Mouse (Mus musculus): Measurements from ENCODE around the gene Spata3.
A peak's percentile ranks its signal among the peaks of the same experiment; 100 is the strongest.
"Not testable (repeated sequence)": the region's sequence is repeated elsewhere in the genome, so short reads cannot be mapped to it uniquely, and the experiment has no call there.

The Spata3 gene

DNA sequence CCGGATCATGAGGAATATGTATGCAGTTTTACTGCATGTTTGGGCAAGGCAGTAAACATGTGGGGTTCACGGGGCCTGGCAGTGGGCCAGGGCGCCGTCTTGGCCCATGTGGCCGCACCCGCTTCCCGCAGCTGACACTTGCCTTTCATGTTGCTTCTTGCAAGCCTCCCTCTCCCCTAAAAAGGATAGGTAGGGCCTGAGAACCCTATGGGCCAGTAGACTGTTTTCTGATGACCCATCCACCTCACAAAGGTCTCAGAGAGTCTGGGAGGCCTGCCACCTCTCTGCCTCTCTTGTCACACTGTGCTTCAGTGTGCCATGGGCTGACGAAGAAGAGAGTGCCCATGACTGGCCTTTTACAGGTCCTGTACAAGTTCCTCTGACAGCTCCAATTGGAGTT lies at the start of gene Spata3:
Gene Spata3, plus strand, starts transcription at position 301 of the 400 bp plus-strand sequence.
- no peak for DNase-seq (ENCODE audit: low read depth in 2 of 2, low spot score in 2 of 2)

DNA sequence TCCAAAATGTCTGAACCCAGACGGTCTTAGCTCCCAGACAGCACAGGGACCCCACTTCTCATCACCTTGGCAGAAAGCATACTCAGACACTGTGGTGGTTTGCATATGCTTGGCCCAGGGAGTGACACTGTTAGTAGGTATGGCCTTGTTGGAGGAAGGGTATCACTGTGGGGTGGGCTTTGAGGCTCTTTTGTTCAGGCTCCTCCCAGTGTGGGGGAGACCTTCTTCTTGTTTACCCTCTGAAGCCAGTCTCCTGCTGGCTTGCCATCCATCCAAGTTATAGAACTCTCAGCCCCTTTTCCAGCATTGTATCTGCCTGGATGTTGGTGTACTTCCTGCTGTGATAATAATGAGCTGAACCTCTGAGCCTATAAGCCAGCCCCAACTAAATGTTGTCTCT lies 47.5 kb upstream of the Spata3 start:
- no peak for DNase-seq (ENCODE audit: low read depth in 2 of 2, low spot score in 2 of 2)

DNA sequence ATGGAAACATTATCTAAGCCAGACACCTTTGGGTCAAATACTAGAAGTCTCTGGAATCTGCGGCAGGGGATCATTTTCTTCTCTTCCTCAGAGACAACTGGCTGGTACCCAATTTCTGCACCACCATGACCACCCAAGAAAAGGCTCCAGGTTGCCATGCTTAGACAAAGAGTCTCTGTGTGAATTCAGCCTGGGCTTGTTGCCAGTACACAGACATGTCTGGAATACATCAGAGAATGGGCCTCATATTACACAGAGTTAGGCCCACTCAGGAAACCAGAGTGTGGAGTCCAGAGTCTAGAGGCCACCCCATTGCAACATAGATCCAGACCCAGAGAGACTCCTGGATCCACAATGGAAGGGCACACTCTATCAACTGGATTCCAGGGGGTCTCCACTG lies 47.1 kb upstream of the Spata3 start:
- no peak for DNase-seq (ENCODE audit: low read depth in 2 of 2, low spot score in 2 of 2)

- DNase-seq (ENCODE audit: low read depth in 2 of 2, low spot score in 2 of 2), result no peak
Measured at GRCm38 (mm10) chr1:85971070-85971469, 45.5 kb upstream of the Spata3 start.

- DNase-seq (ENCODE audit: low read depth in 2 of 2, low spot score in 2 of 2), result no peak
Measured at GRCm38 (mm10) chr1:85972341-85972740, 44.3 kb upstream of the Spata3 start.

- DNase-seq (ENCODE audit: low read depth in 2 of 2, low spot score in 2 of 2), result no peak
Measured at GRCm38 (mm10) chr1:85973468-85973877, 43.1 kb upstream of the Spata3 start.

DNA sequence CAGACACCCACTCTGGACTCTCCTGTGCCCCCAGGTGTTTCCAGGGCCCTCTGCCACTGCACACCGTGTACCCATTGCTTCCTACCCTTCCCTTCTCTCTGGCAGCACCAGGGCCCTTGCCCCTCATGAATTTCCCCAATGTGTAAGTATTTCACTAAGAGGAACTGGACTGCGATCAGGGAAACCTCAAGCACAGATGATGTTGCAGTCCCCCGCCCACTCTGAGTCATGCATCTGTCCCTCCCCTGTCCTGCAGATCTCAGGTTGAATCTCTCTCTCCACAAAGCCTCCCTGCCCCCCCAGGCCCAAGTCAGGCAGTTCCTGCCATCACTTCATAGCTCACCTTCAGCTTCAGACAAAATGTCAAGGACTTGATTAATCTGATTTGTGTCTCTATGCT lies 38.9 kb upstream of the Spata3 start:
- no peak for DNase-seq (ENCODE audit: low read depth in 2 of 2, low spot score in 2 of 2)

GRCm38 (mm10) chr1:85981738-85982357 lies 34.8 kb upstream of the Spata3 start:
- DNase-seq (ENCODE audit: low read depth in 2 of 2, low spot score in 2 of 2), result no peak

DNA sequence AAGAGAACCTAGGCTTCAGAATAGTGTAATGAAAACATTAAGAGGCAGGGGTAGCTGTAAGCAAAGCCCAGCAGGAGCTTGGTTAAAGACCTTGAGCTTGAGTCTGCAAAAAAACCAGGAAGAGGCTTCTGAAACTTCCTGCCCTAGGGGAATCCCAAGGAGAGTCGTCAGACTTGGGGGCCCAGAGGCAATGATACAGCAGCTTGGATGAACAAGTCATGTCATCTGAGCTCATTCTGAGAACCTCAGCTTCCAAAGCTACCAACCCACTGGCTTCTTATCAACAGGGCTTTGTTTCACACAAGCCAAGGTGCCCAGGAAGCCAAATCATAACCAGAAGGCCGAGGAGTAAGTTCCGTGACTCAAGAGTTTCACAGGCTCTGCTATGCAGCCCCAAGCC lies 30.8 kb upstream of the Spata3 start:
- DNase-seq (ENCODE audit: low read depth in 2 of 2, low spot score in 2 of 2), result no peak

GRCm38 (mm10) chr1:85988351-85988750 lies 28.3 kb upstream of the Spata3 start:
- DNase-seq (ENCODE audit: low read depth in 2 of 2, low spot score in 2 of 2), result no peak

DNA sequence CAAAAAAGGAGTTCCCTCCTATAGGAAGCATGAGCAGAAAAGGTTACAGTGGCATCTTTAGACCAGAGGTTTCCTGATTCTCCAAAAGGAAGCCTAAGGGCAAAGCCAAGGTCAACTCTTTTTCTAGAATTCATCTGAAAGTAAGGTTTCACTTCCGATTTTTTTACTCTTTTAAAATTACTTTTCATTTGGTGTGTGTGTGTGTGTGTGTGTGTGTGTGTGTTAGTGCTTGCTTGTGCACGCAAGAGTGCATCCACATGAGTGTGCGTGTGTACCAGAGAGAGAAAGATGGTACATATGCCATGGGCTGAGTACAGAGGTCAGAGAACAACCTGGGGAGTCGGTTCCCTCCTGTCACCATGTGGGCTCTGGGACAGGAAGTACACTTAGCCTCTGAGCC lies 27.7 kb upstream of the Spata3 start:
- DNase-seq (ENCODE audit: low read depth in 2 of 2, low spot score in 2 of 2), result not testable (repeated sequence)

DNA sequence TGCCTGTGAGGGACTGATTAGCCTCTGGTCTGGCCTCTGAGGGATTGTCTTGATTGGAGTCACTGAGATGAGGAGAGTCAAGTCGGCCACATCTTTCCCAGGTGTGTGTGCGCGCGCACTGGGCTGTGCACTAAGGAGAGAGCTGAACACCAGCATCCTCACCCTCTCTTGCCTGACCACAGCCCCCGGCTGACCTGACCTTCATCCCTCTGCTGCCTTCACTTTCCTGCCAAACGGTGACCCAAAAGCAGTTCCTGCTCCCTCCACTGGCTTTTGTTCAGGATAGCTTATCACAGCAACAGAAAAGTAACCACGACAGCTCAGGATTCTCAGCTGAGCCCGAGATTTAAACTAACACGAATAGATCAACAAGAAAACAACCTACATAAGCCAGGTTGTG lies 24.4 kb upstream of the Spata3 start:
- DNase-seq (ENCODE audit: low read depth in 2 of 2, low spot score in 2 of 2), result no peak

GRCm38 (mm10) chr1:85993541-85993940 lies 23.1 kb upstream of the Spata3 start:
- DNase-seq (ENCODE audit: low read depth in 2 of 2, low spot score in 2 of 2), result no peak

- no peak for DNase-seq (ENCODE audit: low read depth in 2 of 2, low spot score in 2 of 2)
Measured at GRCm38 (mm10) chr1:85997221-85997620, 19.4 kb upstream of the Spata3 start.

DNA sequence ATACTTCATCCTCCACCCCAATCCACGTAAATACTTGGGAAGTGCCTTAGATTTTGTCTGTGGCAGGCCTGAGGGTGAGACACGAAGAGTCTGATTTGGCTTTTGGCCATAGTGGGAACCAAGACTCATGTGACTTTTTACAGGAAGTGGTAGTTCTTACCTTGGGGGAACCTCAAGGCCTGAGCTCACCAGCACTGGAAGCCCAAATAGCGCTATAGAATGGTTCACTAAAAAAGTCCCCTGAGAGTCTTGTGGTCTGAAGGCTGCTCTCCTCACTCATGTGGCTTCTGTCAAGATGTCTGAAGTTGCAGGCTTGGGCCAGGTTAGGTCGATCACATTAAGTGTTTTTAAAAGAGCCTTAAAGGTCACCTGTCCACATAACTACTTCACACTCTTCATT lies 18.6 kb upstream of the Spata3 start:
- peak; percentile 39 to 51 for DNase-seq (ENCODE audit: low read depth in 2 of 2, low spot score in 2 of 2)

GRCm38 (mm10) chr1:85999853-86000570 lies 16.6 kb upstream of the Spata3 start:
- no peak for DNase-seq (ENCODE audit: low read depth in 2 of 2, low spot score in 2 of 2)

GRCm38 (mm10) chr1:86005540-86005939 lies 11.1 kb upstream of the Spata3 start:
- peak; percentile 16 to 48 for DNase-seq (ENCODE audit: low read depth in 2 of 2, low spot score in 2 of 2)

DNA sequence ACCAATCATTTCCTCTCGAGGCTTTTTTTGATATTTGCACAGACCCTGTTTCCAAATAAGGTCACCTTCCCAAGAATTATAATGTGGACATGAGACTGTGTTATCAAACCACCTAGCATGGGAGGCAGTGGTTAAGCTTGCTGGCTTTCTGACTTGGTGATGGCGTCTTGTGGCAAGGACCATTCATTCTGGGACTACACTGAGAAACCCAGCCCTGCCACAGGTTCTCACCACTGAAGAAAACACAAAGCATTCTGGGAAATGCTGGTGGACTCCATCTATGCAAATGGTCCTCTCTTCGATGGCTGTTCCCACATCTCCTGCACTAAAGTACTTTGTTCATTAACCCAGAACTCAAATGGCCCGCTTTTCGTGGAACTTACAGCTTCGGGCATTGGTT lies 10.6 kb upstream of the Spata3 start:
- no peak for DNase-seq (ENCODE audit: low read depth in 2 of 2, low spot score in 2 of 2)

- DNase-seq (ENCODE audit: low read depth in 2 of 2, low spot score in 2 of 2), result peak; percentile 85 to 86
Measured at GRCm38 (mm10) chr1:86007778-86008177, 8.8 kb upstream of the Spata3 start.

DNA sequence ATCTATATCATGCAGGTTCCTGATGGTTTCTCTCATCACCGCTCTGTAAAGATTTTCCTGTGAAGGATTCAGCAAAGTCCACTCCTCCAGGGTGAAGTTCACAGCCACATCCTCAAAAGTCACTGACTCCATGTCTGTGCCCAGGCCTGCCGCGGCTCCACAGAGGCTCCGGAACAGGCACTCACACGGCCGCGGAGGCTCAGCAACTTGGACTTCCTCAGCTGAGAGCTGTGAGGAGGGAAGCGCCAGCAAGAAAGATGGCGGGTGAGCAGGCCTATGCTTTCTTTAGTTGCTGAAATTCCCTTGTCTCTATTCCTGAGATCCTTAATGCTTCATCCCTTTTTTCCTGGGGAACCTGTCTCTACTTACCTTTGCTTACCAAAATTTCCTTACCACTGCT lies 858 bp upstream of the Spata3 start:
- DNase-seq (ENCODE audit: low read depth in 2 of 2, low spot score in 2 of 2), result not testable (repeated sequence)

DNA sequence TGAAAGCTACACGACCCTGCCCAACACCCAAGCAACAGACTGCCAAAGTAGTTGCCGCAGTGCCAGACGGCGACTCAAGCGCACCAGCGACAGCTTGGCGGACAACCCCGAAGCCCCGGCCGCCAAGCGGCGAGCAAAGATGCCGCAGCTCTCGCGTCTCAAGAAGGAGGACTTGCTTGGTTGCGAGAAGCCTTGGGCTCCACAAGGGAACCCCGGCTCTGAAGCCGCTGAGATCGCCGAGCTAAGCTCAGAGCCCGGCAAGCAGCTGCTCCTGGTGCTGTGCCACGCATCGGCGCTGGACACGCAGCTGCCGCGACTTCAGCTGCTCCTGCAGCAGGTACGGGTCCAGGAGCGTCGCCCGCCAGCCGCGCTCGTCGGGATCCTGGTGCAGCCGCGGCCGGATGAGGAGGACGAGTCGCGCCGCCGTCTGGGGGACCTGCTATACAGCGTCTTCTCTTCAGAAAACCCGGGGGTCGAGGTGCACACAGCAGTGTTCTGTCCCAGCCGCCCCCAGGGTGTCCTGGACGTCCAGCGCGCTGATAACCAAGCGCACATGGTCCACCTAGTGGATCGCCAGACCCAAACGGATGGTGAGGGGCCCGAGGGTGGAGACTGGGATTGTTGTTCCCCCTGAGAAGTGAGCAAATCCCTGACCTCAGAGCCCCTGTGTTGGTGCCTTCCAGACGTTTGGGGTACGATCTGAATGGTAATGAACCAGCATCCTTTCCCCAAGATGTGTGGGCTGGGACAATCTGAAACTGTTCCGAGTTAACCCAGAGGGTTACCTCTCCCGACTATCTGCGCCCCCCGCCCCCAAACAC lies 1.8 kb downstream of the Spata3 start:
- DNase-seq (ENCODE audit: low read depth in 2 of 2, low spot score in 2 of 2), result peak; percentile 42 to 59

DNA sequence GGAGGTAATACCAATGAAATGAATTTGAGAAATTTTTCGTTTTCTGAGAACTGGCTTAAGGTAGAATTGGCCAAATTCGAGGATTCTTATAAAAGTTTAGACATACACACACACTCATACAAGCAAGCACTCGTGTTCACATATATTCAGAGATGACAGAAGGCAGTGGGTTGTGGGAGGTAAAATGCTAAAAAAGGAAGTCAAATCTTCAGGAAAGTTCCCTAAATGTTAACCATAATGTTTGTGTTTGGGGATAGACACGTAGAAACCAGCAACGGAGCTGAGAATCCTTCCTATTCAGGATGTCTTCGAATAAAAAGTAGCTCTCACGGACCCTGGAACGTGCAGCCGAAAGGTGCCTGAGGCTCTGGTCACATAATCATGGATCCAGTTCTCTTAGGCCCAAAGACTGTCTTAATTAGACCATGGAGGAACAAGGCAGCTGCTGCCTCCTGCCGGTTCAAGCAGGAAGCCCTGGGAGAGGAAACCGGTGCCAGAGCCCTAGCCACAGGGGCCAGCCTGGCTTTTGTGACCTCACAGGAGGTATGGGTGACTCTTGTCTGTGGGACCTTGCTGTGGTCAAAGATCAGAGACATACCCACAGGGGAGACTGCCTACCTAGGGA lies 4.9 kb downstream of the Spata3 start:
- DNase-seq (ENCODE audit: low read depth in 2 of 2, low spot score in 2 of 2), result no peak
